Mouse (Mus musculus): Measurements from ENCODE around the gene Nat8f5. TPM values are rescaled to one million over a fixed set of nuclear protein-coding genes. Genes with fewer than 3 reads are reported as not detected.
"Not testable (repeated sequence)": the region's sequence is repeated elsewhere in the genome, so short reads cannot be mapped to it uniquely, and the experiment has no call there.

The Nat8f5 gene
- not detected in 2 replicates for polyA plus RNA-seq (2015; fragmentation: Nextera tagmentation; extraction: Ambion mirVana)

GRCm38 (mm10) chr6:85820837-85821236 lies at the start of gene Nat8f5, which contains the start of gene Nat8f6:
TSS of gene Nat8f5 (minus strand) at chr6:85820972.
TSS of gene Nat8f6 (minus strand) at chr6:85820954.
- Histone ChIP-seq H3K4me3 (replicated peaks) (no peak within 1 kb of the TSS), H3K4me1 (no peaks in the 10 kb centered on the region), H3K9me3 (no peaks in the 10 kb centered on the region), H3K27ac (no peak within 1 kb of the TSS), H3K4me2 (no peak within 1 kb of the TSS), H3K36me3 (no peaks in the 10 kb centered on the region), H3K9ac (no peak within 1 kb of the TSS), H3K27me3 (replicated peaks) (no peaks in the 10 kb centered on the region)
- ATAC-seq (ENCODE audit: insufficient read depth, low FRiP score, low read depth) = no peak
- 77% methylated on average over 5 of the region's 5 CpGs for WGBS

DNA sequence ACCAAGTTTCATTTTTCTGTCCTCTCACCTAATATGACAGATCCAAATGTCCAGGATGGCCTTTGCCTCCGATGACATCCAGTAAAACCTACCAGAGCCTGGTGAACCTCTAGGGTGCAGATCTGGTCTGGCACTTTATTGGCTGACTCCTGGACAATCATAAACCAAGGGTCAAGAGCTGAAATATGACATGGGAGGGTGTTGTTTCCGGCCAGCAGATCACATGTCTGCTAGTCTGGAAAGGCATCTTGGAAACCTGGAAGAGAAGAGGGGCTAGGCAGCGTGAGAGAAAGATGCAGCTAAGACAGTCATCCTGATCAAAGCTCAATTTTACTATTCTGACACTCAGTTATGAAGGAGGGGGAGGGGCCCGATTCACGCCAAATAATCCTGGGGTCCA lies 48.2 kb upstream of the Nat8f5 start, which contains the start of gene Nat8f2:
Gene Nat8f2 (minus strand): TSS at position 153 of the 400 bp plus-strand sequence.
- 68% methylated on average over 5 of the region's 5 CpGs for WGBS
- not testable (repeated sequence) for H3K36me3 ChIP-seq; H3K4me3 ChIP-seq (replicated peaks); H3K27ac ChIP-seq; H3K27me3 ChIP-seq (replicated peaks); H3K9ac ChIP-seq; H3K9me3 ChIP-seq; H3K4me2 ChIP-seq; H3K4me1 ChIP-seq; ATAC-seq (ENCODE audit: insufficient read depth, low FRiP score, low read depth)

DNA sequence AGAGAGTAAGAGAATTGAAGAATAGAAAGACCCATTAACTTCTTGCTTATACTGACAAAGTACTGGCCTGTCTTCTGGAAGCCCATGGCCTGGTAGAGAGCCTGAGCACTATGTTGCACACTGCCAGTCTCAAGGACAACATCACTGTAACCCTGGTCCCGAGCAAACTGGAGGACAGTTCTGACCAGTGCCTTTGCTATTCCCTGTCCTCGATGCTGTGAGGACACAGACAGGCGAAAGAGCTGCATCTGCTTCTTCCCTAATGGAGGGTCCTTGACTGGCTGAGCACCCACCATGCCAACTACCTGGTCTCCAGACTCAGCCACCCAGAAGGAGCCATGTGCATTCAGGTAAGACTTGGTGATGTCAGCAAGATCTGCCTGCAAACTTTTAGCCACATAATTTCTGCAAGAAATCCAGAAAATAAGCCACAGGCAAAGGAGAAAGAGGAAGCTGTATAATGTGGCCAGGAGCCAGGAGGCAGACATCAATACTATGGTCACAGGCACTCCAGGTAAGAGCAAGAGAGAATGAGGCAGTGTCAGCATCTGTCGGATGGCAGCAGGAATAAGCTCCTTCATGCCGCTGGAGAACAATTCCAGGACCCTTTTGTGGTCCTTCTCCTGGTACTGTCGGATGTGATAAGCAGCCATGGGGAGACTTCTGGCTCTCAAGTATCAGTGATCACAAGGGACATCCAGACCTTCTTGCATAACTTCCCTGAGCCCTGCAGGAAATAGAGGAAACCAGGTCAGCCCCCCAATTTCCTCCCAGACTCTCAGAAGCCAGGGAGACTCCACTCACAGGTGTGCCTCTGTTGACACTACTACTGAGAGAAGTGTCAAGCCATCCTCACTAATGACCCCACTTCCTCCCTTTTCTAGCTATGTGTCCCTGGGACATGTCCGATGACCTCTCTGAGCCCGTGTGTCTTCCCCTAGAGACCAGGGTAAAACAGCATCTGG lies 47.2 kb upstream of the Nat8f5 start:
- Histone ChIP-seq H3K4me2 (no peak overlapping the region), H3K36me3 (no peaks in the 10 kb centered on the region)
- no peak for ATAC-seq (ENCODE audit: insufficient read depth, low FRiP score, low read depth)

GRCm38 (mm10) chr6:85866995-85867394 lies 46.2 kb upstream of the Nat8f5 start:
- H3K4me1 ChIP-seq; H3K4me3 ChIP-seq (replicated peaks); H3K27me3 ChIP-seq (replicated peaks); ATAC-seq (ENCODE audit: insufficient read depth, low FRiP score, low read depth); H3K9me3 ChIP-seq; H3K36me3 ChIP-seq; H3K9ac ChIP-seq; H3K27ac ChIP-seq; H3K4me2 ChIP-seq: not testable (repeated sequence)
- WGBS = 65% methylated on average over 1 of the region's 1 CpGs

More for the DNA sequence above, 47.2 kb upstream of the Nat8f5 start:
- Histone ChIP-seq H3K4me1 (no peaks in the 10 kb centered on the region), H3K9me3 (no peaks in the 10 kb centered on the region), H3K27me3 (replicated peaks) (no peaks in the 10 kb centered on the region), H3K4me3 (replicated peaks) (no peak overlapping the region), H3K9ac (no peak overlapping the region), H3K27ac (no peak overlapping the region)
- 80% methylated on average over 8 of the region's 8 CpGs for WGBS

GRCm38 (mm10) chr6:85866166-85866565 lies 45.4 kb upstream of the Nat8f5 start:
- not testable (repeated sequence) for H3K27me3 ChIP-seq (replicated peaks); H3K27ac ChIP-seq; H3K9ac ChIP-seq; H3K9me3 ChIP-seq; H3K4me1 ChIP-seq; H3K4me2 ChIP-seq; H3K4me3 ChIP-seq (replicated peaks); ATAC-seq (ENCODE audit: insufficient read depth, low FRiP score, low read depth); H3K36me3 ChIP-seq
- WGBS = 81% methylated on average over 3 of the region's 3 CpGs

GRCm38 (mm10) chr6:85864900-85865639 lies 44.3 kb upstream of the Nat8f5 start:
- not testable (repeated sequence) for H3K4me2 ChIP-seq; ATAC-seq (ENCODE audit: insufficient read depth, low FRiP score, low read depth); H3K27ac ChIP-seq; H3K4me1 ChIP-seq; H3K27me3 ChIP-seq (replicated peaks); H3K9me3 ChIP-seq; H3K9ac ChIP-seq; H3K4me3 ChIP-seq (replicated peaks); H3K36me3 ChIP-seq
- 54% methylated on average over 6 of the region's 7 CpGs for WGBS

DNA sequence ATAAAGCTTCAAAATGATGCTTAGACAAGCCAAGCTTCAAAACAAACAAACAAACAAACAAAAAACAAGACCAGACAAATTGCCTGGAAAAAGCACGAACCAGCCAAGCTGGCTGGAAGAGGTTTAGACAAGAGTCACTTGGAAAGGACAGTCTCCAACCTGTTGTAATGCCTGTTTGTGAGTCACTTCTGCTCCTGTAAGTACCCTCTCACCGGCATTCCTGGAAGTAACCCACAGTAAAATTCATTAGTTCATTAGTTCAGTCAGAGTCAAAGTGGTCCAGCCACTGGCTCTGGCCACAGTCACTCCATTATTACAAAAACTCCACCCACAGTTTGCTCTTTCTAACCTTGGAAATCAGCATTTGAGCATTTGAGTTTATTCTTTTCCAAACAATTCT lies 43.1 kb upstream of the Nat8f5 start:
- no peaks in the 10 kb centered on the region for H3K27me3 ChIP-seq (replicated peaks)
- no peak for ATAC-seq (ENCODE audit: insufficient read depth, low FRiP score, low read depth)
- no peaks in the 10 kb centered on the region for H3K9me3 ChIP-seq
- WGBS = 88% methylated on average over 2 of the region's 2 CpGs
- no peak overlapping the region for H3K9ac ChIP-seq
- no peaks in the 10 kb centered on the region for H3K4me1 ChIP-seq
- no peaks in the 10 kb centered on the region for H3K36me3 ChIP-seq
- H3K4me3 ChIP-seq (replicated peaks) = no peak overlapping the region
- H3K27ac ChIP-seq = no peak overlapping the region
- H3K4me2 ChIP-seq = no peak overlapping the region

DNA sequence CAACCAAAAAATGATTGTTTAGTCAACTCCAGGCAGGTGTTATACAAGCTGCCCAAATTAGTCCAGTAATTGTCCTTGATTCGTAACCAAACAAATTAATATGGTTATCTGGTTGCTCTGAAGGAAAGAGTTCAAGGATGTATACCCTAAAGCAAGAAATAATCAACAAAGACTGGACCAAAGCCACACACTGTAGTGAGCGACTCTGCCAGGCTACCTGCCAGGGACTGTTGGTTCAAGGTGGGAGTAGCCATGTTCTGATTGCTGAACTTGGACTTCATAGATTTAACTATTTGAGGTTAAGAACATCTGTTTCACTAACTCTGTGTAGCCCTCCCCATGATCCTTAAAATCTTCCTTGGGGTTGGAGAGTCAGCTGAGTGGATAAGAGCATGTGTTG lies 42.4 kb upstream of the Nat8f5 start:
- H3K36me3 ChIP-seq = no peaks in the 10 kb centered on the region
- H3K4me1 ChIP-seq = no peaks in the 10 kb centered on the region
- no peaks in the 10 kb centered on the region for H3K27me3 ChIP-seq (replicated peaks)
- H3K9me3 ChIP-seq = no peaks in the 10 kb centered on the region
- H3K4me3 ChIP-seq (replicated peaks) = no peak overlapping the region
- H3K4me2 ChIP-seq = no peak overlapping the region
- no peak for ATAC-seq (ENCODE audit: insufficient read depth, low FRiP score, low read depth)
- WGBS = 75% methylated on average over 2 of the region's 2 CpGs
- no peak overlapping the region for H3K9ac ChIP-seq
- no peak overlapping the region for H3K27ac ChIP-seq

DNA sequence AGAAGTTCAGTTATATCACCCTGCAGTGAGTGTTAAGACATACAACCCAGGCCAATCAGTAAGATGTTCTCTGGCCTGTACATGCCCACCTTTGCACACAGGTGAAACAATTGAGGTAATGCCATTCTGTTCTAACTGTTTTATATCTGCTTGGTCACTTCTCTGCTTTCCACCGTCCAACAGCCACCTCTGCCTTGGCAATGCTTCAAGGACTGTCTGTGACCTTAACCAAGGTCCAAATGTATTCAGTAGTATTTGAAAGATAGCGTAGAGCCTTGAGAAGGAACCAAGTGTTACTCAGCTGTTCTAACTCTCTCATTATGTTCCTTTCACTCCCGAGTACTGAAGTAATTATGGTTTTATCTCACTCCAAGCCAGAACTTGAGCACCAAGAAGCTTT lies 41.8 kb upstream of the Nat8f5 start:
- H3K4me2 ChIP-seq = no peak overlapping the region
- H3K36me3 ChIP-seq = no peaks in the 10 kb centered on the region
- H3K9me3 ChIP-seq = no peaks in the 10 kb centered on the region
- no peak overlapping the region for H3K9ac ChIP-seq
- H3K4me1 ChIP-seq = no peaks in the 10 kb centered on the region
- H3K27me3 ChIP-seq (replicated peaks) = no peaks in the 10 kb centered on the region
- no peak for ATAC-seq (ENCODE audit: insufficient read depth, low FRiP score, low read depth)
- WGBS = 70% methylated on average over 3 of the region's 3 CpGs
- H3K27ac ChIP-seq = no peak overlapping the region
- H3K4me3 ChIP-seq (replicated peaks) = no peak overlapping the region

DNA sequence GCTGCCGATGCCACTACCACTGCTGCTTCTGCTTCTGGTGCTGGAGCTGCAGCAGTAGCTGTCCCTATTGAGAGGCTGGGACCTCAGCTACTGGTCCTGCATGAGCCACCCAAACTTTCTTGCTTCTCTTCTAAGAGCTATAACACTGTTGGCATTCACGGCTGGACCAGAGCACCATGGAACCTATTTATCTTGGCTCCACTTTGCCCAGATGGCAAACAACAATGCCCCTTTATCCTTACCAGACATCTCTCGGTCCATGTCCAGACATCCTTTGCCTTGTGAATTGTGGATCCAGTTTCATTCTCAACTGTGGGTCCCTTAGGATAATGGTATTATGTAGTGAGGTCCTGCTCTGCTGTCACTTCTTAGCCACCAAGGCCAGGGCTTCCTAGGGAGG lies 40.5 kb upstream of the Nat8f5 start:
- Histone ChIP-seq H3K4me3 (replicated peaks) (no peak overlapping the region), H3K4me1 (no peaks in the 10 kb centered on the region), H3K36me3 (no peaks in the 10 kb centered on the region), H3K9me3 (no peaks in the 10 kb centered on the region), H3K9ac (no peak overlapping the region), H3K27me3 (replicated peaks) (no peaks in the 10 kb centered on the region), H3K27ac (no peak overlapping the region), H3K4me2 (no peak overlapping the region)
- WGBS = 82% methylated on average over 3 of the region's 3 CpGs
- ATAC-seq (ENCODE audit: insufficient read depth, low FRiP score, low read depth) = no peak

DNA sequence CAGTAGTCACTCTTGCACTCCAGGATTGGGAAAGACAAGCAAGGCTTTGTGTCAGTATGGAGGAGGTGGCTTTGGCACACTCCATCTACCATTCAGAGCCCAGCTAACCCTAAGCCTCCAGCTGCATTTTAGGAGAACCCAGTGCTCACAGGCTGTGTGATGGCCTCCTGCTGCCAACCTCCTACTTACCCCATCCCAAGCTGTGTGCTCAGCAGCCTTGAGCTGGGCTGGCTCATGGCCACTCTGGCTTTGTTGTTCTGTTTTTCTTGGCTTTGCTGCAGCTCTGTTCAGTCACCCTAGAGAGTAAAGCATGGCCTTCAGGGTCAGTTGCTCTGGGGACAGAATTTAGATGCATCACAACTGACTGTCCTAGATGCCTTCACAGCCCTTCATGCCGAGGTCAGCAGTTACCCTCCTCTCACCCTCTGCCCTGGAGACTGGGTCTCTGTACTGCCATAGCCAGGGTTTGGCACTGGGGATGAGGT lies 35.5 kb upstream of the Nat8f5 start:
- H3K4me3 ChIP-seq (replicated peaks) = no peak overlapping the region
- H3K9ac ChIP-seq = no peak overlapping the region
- H3K9me3 ChIP-seq = no peaks in the 10 kb centered on the region
- no peak for ATAC-seq (ENCODE audit: insufficient read depth, low FRiP score, low read depth)
- no peak overlapping the region for H3K4me2 ChIP-seq
- H3K27me3 ChIP-seq (replicated peaks) = no peaks in the 10 kb centered on the region
- no peaks in the 10 kb centered on the region for H3K4me1 ChIP-seq
- no peaks in the 10 kb centered on the region for H3K36me3 ChIP-seq
- no peak overlapping the region for H3K27ac ChIP-seq
- WGBS = 64% methylated on average over 1 of the region's 1 CpGs

DNA sequence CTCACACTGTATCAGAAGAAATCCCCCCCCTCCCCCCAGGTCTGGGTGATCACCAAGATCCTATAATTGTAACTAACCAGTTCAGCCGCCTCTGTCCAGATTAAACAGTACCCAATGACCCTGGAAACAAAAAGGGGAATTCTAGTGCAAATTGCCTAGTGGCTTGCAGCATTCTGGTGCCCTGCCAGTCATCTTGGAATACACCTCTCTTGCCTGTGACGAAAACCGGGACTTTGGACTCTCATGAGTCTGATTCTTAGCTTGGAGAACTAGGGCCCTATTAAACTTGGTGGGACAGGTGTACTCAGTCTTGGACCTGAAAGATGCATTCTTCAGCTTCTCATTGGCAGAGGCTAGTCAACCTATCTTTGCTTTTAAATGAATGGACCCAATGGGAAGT lies 32.7 kb upstream of the Nat8f5 start:
- H3K4me3 ChIP-seq (replicated peaks) = no peak overlapping the region
- WGBS = 68% methylated on average over 3 of the region's 3 CpGs
- ATAC-seq (ENCODE audit: insufficient read depth, low FRiP score, low read depth) = no peak

More for the DNA sequence above, 32.7 kb upstream of the Nat8f5 start:
- no peak overlapping the region for H3K9ac ChIP-seq
- H3K4me2 ChIP-seq = no peak overlapping the region
- H3K9me3 ChIP-seq = no peaks in the 10 kb centered on the region
- H3K36me3 ChIP-seq = no peaks in the 10 kb centered on the region
- no peak overlapping the region for H3K27ac ChIP-seq
- no peaks in the 10 kb centered on the region for H3K27me3 ChIP-seq (replicated peaks)
- H3K4me1 ChIP-seq = no peaks in the 10 kb centered on the region

Data from stomach, embryonic 15.5 days (tissue).